Mouse (Mus musculus): ENCODE measurements around the gene Saxo1. TPM values are rescaled to one million over a fixed set of nuclear protein-coding genes. Genes with fewer than 3 reads are reported as not detected.

The Saxo1 gene
- total and polyA plus RNA-seq, 2 experiments from 2014 or later: not detected

DNA sequence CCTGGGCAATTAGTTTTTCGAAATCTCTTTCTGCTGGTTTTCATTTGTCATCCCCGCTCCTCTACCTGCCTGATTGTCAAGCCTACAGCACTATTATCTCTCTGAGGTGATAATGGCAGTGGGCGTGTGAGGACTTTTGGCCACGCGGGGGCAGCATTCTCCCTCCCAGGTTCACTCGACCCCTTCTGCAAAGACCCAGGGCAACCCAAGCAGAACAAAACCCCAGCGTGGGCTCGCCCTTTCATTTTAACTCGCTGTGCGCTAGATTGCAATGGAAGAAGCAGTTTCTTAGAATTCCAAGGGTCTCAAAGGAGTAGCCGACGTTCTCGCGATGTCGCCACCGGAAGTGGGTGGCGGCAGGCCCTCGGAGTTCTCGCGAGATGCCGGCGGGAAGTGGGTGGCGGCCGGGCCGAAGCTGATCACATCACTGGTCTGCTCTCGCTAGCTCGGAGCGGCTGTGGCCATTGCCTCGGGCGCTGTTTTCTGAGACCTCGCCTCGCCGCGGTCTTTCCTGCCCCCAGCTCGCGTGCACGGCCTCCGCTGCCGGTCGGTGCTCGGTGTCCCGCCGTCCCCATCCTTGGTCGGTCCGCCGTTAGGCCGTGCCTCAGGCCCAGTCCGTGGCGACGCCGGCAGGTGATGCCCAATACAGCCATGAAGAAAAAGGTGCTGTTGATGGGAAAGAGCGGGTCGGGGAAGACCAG, 17.3 kb upstream of the Saxo1 start, which contains the start of gene Rraga:
Rraga (plus strand) TSS at position 386 of the 701 bp plus-strand sequence.
- H3K9ac ChIP-seq (replicated peaks; ENCODE audit: low read length): peak within 1 kb of the TSS; percentile 98
- H3K4me2 ChIP-seq (ENCODE audit: low read depth, low read length): peak within 1 kb of the TSS; percentile 85
- H3K4me3 ChIP-seq (ENCODE audit: low read length): peak within 1 kb of the TSS; percentile 93
- DNase-seq (ENCODE audit: low spot score) (peak; percentile 98), ATAC-seq (peak; percentile 99)
- H3K27me3 ChIP-seq (ENCODE audit: insufficient read depth, low read length): no peaks in the 10 kb centered on the region
- H3K4me1 ChIP-seq (ENCODE audit: insufficient read depth, low read length): peaks cover 13% of the 10 kb centered on the region; the same call in 1 of the 2 replicates
- TF ChIP-seq CTCF (IDR thresholded peaks at IDR 0.05; ENCODE audit: low read depth): peak; percentile 87
- H3K27ac ChIP-seq: peak within 1 kb of the TSS; percentile 99
- no peaks in the 10 kb centered on the region for H3K36me3 ChIP-seq (ENCODE audit: insufficient read depth, low read length)
- H3K9me3 ChIP-seq (ENCODE audit: low read length): no peaks in the 10 kb centered on the region
- under 1% methylated on average over 53 of the region's 53 CpGs for WGBS

DNA sequence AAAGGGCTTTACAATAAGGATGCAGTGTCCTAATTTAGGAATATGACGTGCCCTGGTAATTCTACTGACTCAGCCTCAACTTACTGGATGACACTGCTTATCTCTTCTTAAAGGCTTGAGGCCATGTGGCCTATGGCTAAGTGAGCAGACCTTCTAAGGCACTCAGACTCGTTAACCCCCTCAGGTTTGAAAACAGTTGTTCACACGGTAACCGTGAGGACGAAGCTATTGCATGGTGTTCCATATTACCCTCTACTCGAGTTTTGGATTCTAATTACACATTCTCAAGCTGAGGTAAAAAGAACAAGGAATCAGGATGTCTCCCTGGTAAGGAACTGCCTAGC, 16.8 kb upstream of the Saxo1 start:
- Histone ChIP-seq H3K27me3 (ENCODE audit: insufficient read depth, low read length) (no peaks in the 10 kb centered on the region), H3K4me2 (ENCODE audit: low read depth, low read length) (peak overlapping the region; percentile 85), H3K4me1 (ENCODE audit: insufficient read depth, low read length) (peaks cover 13% of the 10 kb centered on the region; the same call in 1 of the 2 replicates), H3K27ac (peak overlapping the region; percentile 99), H3K36me3 (ENCODE audit: insufficient read depth, low read length) (no peaks in the 10 kb centered on the region), H3K9me3 (ENCODE audit: low read length) (no peaks in the 10 kb centered on the region), H3K4me3 (ENCODE audit: low read length) (peak overlapping the region; percentile 93), H3K9ac (replicated peaks; ENCODE audit: low read length) (peak overlapping the region; percentile 98)
- ATAC-seq (peak; percentile 27), DNase-seq (ENCODE audit: low spot score) (no peak)
- TF ChIP-seq CTCF (IDR thresholded peaks at IDR 0.05; ENCODE audit: low read depth): no peak
- 15% methylated on average over 6 of the region's 6 CpGs for WGBS

DNA sequence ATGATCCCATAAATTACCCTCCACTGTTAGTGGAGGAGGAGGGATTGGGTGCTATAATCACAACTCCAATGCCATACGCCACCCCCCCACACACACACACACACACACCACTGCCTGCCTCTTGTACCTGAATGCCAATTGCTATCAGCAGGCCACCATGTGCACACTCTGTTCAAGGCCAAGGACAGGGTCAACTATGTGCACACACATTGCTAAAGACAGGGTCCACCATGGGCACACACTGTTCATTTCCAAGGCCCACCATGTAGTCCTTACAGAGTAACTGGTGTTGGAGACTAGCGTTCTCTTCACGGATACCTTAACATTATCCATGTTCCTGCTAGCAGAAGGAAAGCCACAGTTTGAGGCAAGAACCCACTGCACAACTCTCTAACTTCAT, 2.9 kb upstream of the Saxo1 start:
- TF ChIP-seq CTCF (IDR thresholded peaks at IDR 0.05; ENCODE audit: low read depth): no peak
- Histone ChIP-seq H3K4me1 (ENCODE audit: insufficient read depth, low read length) (no peaks in the 10 kb centered on the region), H3K27ac (no peak overlapping the region), H3K27me3 (ENCODE audit: insufficient read depth, low read length) (no peaks in the 10 kb centered on the region), H3K36me3 (ENCODE audit: insufficient read depth, low read length) (no peaks in the 10 kb centered on the region), H3K9me3 (ENCODE audit: low read length) (no peaks in the 10 kb centered on the region), H3K4me3 (ENCODE audit: low read length) (no peak overlapping the region), H3K9ac (replicated peaks; ENCODE audit: low read length) (no peak overlapping the region), H3K4me2 (ENCODE audit: low read depth, low read length) (no peak overlapping the region)
- 95% methylated on average over 3 of the region's 3 CpGs for WGBS
- no peak for ATAC-seq
- no peak for DNase-seq (ENCODE audit: low spot score)

DNA sequence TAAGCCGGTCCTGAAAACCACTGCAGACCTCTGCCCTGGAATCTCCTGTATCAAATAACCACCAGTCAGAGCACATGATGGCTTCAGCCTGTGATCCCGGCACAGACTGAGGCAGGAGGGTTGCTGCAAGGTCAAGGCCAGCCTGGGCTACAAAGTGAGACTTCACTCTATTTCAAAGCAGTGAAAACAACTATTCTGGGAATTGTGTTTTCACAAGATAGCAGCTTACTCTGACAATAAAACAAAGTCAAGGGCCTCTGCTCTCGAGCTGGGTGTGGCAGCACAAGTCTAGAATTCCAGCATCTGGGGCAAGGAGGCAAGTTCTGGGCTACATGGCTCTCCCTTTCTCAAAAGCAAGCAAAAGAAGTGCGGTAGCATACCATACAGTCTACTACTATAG, 878 bp upstream of the Saxo1 start:
- no peaks in the 10 kb centered on the region for H3K4me1 ChIP-seq (ENCODE audit: insufficient read depth, low read length)
- no peak overlapping the region for H3K4me3 ChIP-seq (ENCODE audit: low read length)
- DNase-seq (ENCODE audit: low spot score) (no peak), ATAC-seq (no peak)
- no peak overlapping the region for H3K4me2 ChIP-seq (ENCODE audit: low read depth, low read length)
- no peaks in the 10 kb centered on the region for H3K9me3 ChIP-seq (ENCODE audit: low read length)
- no peak overlapping the region for H3K27ac ChIP-seq
- no peak overlapping the region for H3K9ac ChIP-seq (replicated peaks; ENCODE audit: low read length)
- no peaks in the 10 kb centered on the region for H3K27me3 ChIP-seq (ENCODE audit: insufficient read depth, low read length)
- WGBS: 73% methylated on average over 4 of the region's 4 CpGs
- TF ChIP-seq CTCF (IDR thresholded peaks at IDR 0.05; ENCODE audit: low read depth): no peak
- H3K36me3 ChIP-seq (ENCODE audit: insufficient read depth, low read length): no peaks in the 10 kb centered on the region

DNA sequence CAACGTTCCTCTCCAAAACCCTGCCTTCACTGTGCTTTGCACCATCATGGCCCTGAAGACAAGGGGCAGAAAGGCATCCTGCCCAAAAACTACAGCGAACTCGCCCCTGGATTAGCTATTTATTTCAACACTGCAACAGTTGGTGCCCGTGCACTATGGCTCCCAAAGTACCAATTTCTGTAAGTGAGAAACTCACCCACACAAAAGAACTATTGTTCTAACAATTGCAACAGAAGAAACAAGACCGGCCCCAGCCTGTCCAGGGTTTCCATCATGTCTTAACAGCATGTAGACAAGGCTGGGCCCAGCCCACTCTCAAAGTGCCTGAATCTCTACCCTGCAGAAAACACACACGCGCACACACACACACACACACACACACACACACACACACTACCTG, 757 bp downstream of the Saxo1 start:
- H3K4me2 ChIP-seq (ENCODE audit: low read depth, low read length): no peak overlapping the region
- ATAC-seq (no peak), DNase-seq (ENCODE audit: low spot score) (no peak)
- TF ChIP-seq CTCF (IDR thresholded peaks at IDR 0.05; ENCODE audit: low read depth): no peak
- no peak overlapping the region for H3K9ac ChIP-seq (replicated peaks; ENCODE audit: low read length)
- H3K27me3 ChIP-seq (ENCODE audit: insufficient read depth, low read length): no peaks in the 10 kb centered on the region
- H3K27ac ChIP-seq: no peak overlapping the region
- no peaks in the 10 kb centered on the region for H3K36me3 ChIP-seq (ENCODE audit: insufficient read depth, low read length)
- no peak overlapping the region for H3K4me3 ChIP-seq (ENCODE audit: low read length)
- H3K9me3 ChIP-seq (ENCODE audit: low read length): no peaks in the 10 kb centered on the region
- WGBS: 71% methylated on average over 7 of the region's 7 CpGs
- no peaks in the 10 kb centered on the region for H3K4me1 ChIP-seq (ENCODE audit: insufficient read depth, low read length)

DNA sequence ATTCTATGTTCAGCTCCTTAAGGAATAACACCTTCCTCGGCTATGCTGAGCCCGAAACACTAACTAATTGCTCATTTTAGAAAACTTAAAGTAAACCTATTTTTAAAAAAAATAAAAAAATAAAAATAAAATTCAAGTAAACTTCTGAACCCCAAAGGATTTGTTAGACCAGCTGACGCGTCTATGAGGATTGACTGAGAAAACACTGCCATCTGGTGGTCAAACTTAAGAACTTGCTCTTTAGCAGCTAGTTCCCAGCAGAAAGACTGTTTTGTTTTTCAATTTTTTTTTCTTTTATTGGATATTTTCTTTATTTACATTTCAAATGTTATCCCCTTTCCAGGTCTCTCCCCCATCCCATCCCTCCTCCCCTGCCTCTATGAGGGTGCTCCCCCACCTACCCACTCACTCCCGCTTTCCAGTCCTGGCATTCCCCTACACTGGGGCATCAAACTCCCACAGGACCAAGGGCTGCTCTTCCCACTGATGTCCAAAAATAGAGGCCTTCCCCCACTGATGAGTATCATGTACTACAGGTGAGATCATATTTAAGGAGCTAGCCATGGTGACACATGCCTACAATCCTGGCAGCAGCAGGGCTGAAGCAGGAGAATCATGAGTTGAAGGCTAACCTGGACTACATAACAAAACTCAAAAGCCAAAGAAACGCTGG, 3.0 kb downstream of the Saxo1 start:
- H3K4me1 ChIP-seq (ENCODE audit: insufficient read depth, low read length): no peaks in the 10 kb centered on the region
- peak; percentile 90 for DNase-seq (ENCODE audit: low spot score)
- no peaks in the 10 kb centered on the region for H3K9me3 ChIP-seq (ENCODE audit: low read length)

DNA sequence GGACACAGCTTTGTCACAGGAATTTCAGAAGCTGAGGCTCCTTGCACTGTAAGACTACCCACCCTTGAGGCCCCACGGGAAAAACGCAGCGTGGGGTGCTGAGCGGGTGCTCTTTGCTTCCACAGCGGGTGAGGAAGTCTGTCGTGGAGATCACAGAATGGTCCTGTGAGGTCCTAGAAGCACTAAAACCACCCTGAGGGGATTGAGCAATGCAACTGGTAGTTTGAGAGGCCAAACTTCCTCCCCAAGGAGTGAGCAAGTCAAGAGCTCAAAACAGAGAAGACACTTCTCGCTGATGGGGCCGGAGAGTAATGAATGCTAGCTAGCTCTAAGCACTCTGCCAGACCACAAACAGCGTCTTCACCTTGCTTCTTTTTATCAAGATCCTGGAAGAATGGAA, 9.8 kb downstream of the Saxo1 start:
- DNase-seq (ENCODE audit: low spot score): no peak
- H3K9ac ChIP-seq (replicated peaks; ENCODE audit: low read length): no peak overlapping the region
- ATAC-seq: no peak
- no peak overlapping the region for H3K4me2 ChIP-seq (ENCODE audit: low read depth, low read length)
- no peaks in the 10 kb centered on the region for H3K4me1 ChIP-seq (ENCODE audit: insufficient read depth, low read length)
- H3K9me3 ChIP-seq (ENCODE audit: low read length): no peaks in the 10 kb centered on the region
- H3K4me3 ChIP-seq (ENCODE audit: low read length): no peak overlapping the region
- no peak overlapping the region for H3K27ac ChIP-seq
- TF ChIP-seq CTCF (IDR thresholded peaks at IDR 0.05; ENCODE audit: low read depth): no peak
- H3K36me3 ChIP-seq (ENCODE audit: insufficient read depth, low read length): no peaks in the 10 kb centered on the region
- 90% methylated on average over 9 of the region's 9 CpGs for WGBS
- H3K27me3 ChIP-seq (ENCODE audit: insufficient read depth, low read length): no peaks in the 10 kb centered on the region

More for the DNA sequence above, 3.0 kb downstream of the Saxo1 start:
- H3K27me3 ChIP-seq (ENCODE audit: insufficient read depth, low read length): no peaks in the 10 kb centered on the region
- H3K27ac ChIP-seq: no peak overlapping the region
- H3K4me3 ChIP-seq (ENCODE audit: low read length): no peak overlapping the region
- no peak overlapping the region for H3K9ac ChIP-seq (replicated peaks; ENCODE audit: low read length)
- no peak overlapping the region for H3K4me2 ChIP-seq (ENCODE audit: low read depth, low read length)
- 20% methylated on average over 6 of the region's 6 CpGs for WGBS
- no peaks in the 10 kb centered on the region for H3K36me3 ChIP-seq (ENCODE audit: insufficient read depth, low read length)
- peak; percentile 70; the same call in 1 of the 2 replicates for ATAC-seq
- TF ChIP-seq CTCF (IDR thresholded peaks at IDR 0.05; ENCODE audit: low read depth): peak; percentile 73
